Mouse (Mus musculus): ENCODE data around the gene Cd180. TPM values are rescaled to one million over a fixed set of nuclear protein-coding genes. Genes with fewer than 3 reads are reported as not detected.

The Cd180 gene
- total RNA-seq, 2 experiments from 2014 or later, result 0.57 to 2.2 TPM

GRCm38 (mm10) chr13:102739720-102740535 is 46.6 kb downstream of the Cd180 start:
- DNase-seq, result no peak

- peak; percentile 43 to 69 for DNase-seq
These were observed 51.3 kb downstream of the Cd180 start for GRCm38 (mm10) chr13:102744481-102745269.

DNA sequence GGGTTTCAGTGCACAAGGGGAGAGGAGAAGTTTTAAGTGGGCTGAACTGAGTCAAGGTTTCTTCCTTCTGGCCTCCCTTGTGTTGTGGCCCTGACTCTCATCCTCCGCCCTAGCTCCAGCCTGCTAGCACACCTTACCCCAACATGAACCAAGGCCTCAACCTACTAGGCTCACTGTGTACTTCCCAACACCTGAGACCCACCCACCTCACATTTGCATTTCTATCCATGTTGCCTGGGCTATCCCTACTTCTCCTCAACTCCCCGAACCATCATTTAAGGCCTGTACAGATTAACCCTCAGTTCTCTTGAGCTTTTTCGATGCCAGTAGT is 51.9 kb downstream of the Cd180 start:
- no peak for DNase-seq

GRCm38 (mm10) chr13:102745626-102746342 is 52.4 kb downstream of the Cd180 start:
- DNase-seq, result no peak

GRCm38 (mm10) chr13:102746803-102747561 is 53.6 kb downstream of the Cd180 start:
- peak; percentile 20 to 48 for DNase-seq

DNA sequence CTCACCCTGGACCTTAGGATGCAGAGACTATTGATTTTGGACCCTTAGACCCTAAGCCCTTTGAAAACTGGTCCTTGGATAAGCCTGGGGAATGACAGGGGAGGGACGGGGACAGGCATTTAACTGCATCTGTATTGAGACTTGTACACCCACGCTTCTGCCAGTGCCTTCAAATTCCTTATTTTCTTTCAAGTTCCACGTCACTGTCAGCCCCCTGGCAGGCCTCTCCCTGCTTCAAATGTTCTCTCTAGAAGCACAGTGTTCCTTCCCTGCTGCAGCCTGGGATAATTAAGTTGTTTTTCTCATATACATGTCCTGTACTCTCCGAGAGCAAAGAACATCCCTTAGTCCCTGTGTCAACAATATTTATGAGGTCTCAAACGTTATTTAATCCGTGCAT is 55.8 kb downstream of the Cd180 start:
- no peak for DNase-seq

- no peak for DNase-seq
These were observed 56.5 kb downstream of the Cd180 start for GRCm38 (mm10) chr13:102749891-102750290.

DNA sequence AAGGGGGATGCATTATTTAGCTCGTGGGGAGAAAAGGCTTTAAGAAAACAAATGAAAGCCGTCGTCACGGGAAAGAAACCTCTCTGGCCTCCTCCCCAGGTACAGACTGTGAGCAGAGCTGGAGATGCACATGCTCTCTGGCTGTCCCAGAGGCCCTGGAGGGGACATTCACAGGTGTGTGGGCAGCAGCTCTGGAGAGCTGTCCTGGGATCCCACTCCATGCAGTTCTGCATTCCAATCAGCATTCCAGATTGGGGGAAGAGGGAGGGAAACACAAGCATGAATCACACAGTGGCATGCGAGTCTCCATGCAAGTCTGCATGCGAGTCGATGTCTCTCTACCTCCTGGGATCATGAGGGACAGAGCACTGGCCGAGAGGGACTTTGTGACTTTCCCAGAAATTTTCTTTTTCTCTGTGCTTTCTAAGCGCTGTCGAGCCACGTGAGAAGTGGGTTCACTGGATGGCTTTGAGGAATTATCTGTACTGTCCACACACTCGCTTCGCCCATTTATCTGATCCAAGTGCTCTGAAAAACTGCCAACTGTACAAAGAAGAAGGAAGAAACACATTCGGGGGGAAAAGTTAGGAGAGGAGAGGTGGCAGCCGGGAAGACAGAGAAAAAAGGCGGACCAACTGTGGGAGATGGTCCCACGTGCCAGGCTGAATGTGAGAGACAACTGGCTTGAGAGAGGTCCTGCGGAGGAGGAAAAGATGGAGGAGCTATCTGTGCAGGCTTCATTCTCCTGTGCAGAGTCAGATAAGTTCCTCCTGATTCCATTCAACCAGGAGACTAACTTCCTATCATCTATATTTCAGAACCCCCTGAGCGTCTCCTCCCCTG is 60.6 kb downstream of the Cd180 start:
- no peak for DNase-seq

DNA sequence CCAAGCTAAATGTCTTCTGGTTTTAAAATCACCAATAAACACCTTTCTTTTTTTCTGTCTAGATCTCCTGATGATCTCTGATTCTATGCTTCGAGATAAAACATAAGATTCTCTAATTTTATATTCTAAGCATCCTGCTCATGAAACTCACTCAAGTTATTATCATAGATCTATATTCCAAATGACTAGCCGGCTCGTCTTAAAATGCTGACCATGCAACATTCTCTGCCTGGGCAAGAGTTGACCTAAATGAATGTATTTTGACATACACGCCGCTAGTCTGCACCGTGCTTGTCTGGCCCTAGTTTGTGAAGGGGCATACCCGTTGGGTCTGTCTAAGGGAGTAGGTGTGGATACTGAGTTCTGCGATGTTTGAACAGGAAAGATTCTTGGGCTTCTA is 61.8 kb downstream of the Cd180 start:
- no peak for DNase-seq

GRCm38 (mm10) chr13:102756071-102756470 is 62.7 kb downstream of the Cd180 start:
- DNase-seq, result no peak

DNA sequence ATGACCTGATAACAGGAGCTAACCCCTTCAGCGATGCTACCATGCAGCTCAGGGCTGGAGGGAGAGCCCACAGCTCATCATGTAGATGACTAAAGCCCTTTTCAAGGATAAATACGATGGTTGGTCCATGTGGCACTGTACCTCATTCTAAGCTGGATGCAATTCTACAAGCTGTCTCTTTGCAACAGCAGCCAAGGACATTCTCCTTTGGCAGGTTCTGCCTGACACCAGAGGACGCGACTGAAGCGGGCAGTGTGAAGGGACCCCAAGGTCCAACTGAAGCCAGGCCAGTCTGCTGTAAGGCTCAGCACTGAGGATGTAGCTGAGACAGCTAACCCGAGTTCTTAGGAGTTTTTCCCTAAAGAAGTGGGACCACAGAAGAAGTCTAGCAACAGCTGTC is 64.7 kb downstream of the Cd180 start:
- DNase-seq, result no peak

DNA sequence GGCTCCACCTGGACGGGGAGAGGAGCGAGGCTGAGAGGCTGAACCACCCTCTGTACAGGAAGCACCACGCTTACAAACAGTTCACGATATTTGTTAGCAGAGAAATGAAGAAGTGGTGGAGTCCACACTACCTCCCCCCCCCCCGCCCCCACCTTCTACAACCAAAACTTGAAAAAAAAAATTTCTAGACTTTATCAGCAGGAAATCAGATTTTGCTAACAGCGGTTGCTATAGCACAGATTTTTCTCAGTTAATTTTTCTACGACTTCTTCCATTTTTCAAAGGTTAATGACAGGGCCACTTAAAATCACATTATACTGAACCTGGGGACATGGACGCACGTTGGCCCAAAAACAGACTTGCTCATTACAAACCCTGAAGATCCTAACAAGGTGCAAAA is 68.1 kb downstream of the Cd180 start:
- DNase-seq, result no peak

DNA sequence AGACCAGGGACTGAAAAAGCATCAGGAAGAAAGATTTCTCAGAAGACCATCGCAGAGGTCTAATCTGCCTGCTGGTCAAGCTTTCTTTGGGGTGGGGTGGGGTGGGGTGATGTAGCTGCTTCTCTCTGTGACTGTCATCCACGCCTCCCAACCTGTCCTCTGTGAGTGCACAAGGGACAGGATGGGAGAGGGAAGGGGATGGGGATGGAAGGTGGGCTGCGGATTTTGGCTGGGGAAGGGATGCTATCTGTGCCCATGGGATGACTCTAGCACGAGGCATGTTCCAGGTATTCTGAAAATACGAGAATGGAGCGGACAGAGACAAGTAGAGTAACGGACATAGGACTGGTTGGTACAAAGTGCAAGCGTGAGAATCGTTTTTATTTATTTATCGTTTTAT is 68.8 kb downstream of the Cd180 start:
- no peak for DNase-seq

DNA sequence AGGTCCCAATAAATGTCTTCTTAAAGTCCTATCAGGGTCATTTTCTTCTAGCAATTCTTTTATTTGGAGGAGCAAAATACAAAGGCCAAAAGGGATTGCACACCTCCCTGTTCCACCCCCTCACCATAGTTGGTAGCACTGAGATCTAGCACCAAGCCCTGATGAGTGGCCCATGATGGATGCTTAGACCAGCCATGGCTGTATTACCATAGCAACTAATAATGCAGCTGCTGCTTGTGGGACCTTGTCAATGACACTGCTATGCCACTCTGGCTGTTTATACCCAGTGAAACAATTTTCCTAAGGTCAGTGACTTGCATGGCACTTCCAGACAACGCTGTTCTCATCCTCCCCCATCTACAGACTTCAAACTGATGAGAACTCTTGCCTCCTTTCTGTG is 70.9 kb downstream of the Cd180 start:
- DNase-seq, result no peak

- no peak for DNase-seq
These were observed 71.9 kb downstream of the Cd180 start for GRCm38 (mm10) chr13:102765216-102765615.

- no peak for DNase-seq
These were observed 73.8 kb downstream of the Cd180 start for GRCm38 (mm10) chr13:102767110-102767509.

DNA sequence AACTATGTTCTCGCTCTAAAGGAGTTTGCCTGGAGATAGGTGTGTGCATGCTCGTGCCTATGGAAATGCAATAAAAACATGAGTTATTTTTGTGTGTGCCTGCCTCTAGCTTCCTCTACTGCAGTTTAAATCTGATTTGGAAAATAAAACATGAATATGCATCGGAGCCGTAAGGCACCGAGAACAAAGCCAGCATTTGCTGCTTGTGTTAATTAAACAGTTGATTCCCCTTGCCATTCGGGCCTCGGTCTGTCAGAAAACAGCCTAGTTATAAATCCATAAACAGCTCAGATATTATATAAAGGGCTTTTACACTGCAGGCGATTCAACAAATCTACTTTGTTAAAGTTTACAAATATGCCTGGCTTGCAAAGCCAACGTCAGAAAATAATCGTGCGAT is 75.2 kb downstream of the Cd180 start:
- DNase-seq, result no peak

DNA sequence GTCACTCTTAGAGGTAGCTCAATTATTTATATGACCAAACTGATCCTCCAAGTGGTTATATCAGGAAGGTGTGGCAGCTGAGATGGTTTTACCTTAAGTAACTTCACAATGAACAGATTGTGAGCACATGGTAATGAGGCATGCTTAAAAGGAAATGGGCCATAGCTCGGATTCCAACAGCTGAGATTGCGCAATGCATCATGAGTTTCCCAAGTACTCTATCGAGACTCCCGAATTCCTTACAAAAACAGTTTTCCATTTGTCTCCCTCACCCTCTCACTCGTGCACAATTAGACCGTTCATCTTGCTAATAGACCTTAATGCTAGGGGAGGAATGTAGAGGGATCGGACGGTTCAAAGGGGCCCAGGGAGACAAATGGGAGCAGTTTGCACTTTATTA is 76.8 kb downstream of the Cd180 start:
- peak; percentile 56 for DNase-seq

- no peak for DNase-seq
These were observed 79.8 kb downstream of the Cd180 start for GRCm38 (mm10) chr13:102773169-102773568.

GRCm38 (mm10) chr13:102774786-102775201 is 81.4 kb downstream of the Cd180 start:
- no peak for DNase-seq

DNA sequence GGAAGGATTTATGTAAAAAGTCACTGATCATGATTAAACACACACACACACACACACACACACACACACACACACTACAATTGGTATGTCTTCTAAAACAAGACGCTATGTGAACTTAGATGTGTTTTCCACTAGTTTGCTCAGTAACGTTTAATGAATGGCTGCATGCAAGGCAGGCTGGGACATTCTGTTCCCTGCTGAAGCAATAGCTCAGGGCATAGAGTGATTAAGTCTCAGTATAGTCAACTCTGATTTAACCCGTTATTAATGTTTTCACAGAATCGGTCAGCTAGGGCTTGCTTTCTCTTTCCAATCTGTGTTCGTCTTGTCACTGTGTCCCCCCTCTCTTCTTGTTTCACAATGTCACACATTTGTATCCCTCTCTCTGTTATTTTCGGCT is 82.1 kb downstream of the Cd180 start:
- DNase-seq, result no peak

All from heart, adult 18-20 months (tissue).